Mouse (Mus musculus): ENCODE data around the gene Esp8. TPM values are rescaled to one million over a fixed set of nuclear protein-coding genes. Genes with fewer than 3 reads are reported as not detected.
"Not testable (repeated sequence)": the region's sequence is repeated elsewhere in the genome, so short reads cannot be mapped to it uniquely, and the experiment has no call there.

Gene Esp8
- not detected in 2 replicates for polyA plus RNA-seq (2015; fragmentation: Nextera tagmentation; extraction: Ambion mirVana)

DNA sequence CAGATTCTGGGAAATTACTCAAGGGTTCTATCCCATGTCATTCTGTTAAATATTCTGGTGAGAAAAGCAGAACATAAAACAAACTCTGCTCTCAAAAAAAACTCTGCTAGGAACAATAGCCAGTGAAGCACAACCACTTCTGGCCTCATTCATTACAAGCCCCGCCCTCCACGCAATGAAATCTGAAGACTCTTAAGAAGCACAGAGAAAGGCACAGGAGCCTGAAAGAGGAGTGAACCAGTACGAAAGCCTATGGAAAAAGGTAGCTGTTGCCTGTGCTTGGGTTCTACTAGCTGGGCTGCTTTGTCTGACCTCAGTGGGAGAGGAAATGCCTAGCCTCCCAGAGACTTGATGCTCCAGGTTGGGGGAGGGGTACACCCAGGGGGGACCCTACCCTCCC is at the start of gene Esp8:
Gene Esp8, plus strand, starts transcription at position 205 of the 400 bp plus-strand sequence.
- H3K27ac ChIP-seq, result no peak within 1 kb of the TSS
- H3K36me3 ChIP-seq, result no peaks in the 10 kb centered on the region
- H3K4me1 ChIP-seq (replicated peaks), result no peaks in the 10 kb centered on the region
- ATAC-seq, result no peak
- no peak within 1 kb of the TSS for H3K4me2 ChIP-seq (replicated peaks)
- no peaks in the 10 kb centered on the region for H3K9me3 ChIP-seq
- no peaks in the 10 kb centered on the region for H3K27me3 ChIP-seq (replicated peaks)
- H3K9ac ChIP-seq, result no peak within 1 kb of the TSS
- H3K4me3 ChIP-seq (replicated peaks), result no peak within 1 kb of the TSS
- 67% methylated on average over 3 of the region's 3 CpGs for WGBS

DNA sequence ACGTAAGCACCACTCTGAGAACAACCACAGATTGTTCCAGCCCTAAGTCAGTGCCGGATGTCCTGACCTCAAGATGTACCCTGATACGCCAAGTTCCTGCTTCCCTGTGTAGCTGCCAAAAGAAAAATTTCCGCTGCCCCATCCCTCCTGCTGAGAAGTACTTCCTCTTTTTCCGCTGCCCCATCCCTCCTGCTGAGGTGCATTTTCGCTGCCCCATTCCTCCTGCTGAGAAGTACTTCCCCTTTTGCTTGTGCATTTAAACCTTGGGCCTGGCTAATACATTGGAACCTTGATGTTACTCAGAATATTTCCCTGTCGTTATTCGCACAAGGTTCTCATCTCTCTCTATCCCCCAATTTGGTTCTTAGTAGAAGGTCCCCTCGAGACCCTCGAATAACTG is 36.3 kb upstream of the Esp8 start:
- WGBS, result 83% methylated on average over 10 of the region's 10 CpGs

DNA sequence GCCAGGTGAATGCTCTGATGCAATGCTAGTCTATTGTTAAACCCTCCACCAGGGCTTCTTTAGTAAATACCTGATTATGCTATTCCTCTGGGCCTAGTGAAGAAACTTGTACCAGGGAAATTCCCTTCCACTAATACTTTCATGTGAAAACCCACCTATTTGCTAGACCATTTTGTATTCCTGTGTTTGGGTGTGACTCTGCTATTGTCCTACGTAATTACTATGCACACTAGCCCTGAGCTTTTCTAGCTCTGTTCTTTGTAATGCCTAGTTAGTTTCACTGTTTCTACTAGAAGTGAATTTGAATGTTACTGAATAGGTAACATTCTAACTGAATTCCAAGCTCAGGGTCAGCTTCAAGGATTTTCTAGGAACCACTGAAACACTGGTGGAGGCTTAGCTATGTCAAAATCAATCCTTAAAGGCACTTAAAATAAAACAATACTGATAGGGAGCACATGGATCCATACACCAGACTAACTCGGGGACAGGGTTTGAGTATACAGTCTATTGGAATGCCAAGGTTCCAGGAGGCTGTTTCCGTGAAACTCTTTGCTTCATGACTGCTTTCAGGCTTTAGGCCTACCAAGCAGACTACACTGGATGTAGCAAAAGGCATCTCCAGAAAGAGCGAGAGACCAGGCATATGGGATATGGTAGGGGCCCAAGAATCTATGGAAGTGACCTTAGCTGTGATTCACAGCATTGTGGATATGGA is 24.2 kb upstream of the Esp8 start:
- not testable (repeated sequence) for H3K27ac ChIP-seq; H3K9ac ChIP-seq; ATAC-seq; H3K4me2 ChIP-seq (replicated peaks); H3K36me3 ChIP-seq; H3K27me3 ChIP-seq (replicated peaks); H3K9me3 ChIP-seq; H3K4me3 ChIP-seq (replicated peaks); H3K4me1 ChIP-seq (replicated peaks)
- 90% methylated on average over 4 of the region's 4 CpGs for WGBS

More for the DNA sequence above, 36.3 kb upstream of the Esp8 start:
- H3K4me3 ChIP-seq (replicated peaks); H3K27ac ChIP-seq; H3K9me3 ChIP-seq; H3K27me3 ChIP-seq (replicated peaks); H3K36me3 ChIP-seq; ATAC-seq; H3K4me1 ChIP-seq (replicated peaks); H3K9ac ChIP-seq; H3K4me2 ChIP-seq (replicated peaks): not testable (repeated sequence)

DNA sequence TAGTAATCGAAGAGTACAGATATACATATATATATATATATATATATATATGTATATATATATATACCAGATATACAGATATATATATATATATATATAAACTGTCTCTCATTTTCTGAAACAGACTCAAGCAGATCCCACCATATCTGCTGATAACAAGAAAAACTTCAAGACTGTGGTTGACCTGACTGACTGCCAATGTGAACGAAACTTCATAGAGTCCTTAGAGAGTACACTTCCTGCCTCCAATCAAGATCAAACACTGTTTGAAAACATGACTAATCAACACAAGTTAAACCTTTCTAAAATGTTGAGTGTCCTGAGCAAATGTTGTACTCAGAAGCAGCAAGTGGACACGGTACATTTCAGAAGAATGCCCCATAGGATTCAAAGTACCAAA is 10.0 kb downstream of the Esp8 start:
- Histone ChIP-seq H3K4me3 (replicated peaks) (no peak overlapping the region), H3K4me2 (replicated peaks) (no peak overlapping the region), H3K9me3 (no peaks in the 10 kb centered on the region), H3K36me3 (no peaks in the 10 kb centered on the region), H3K27me3 (replicated peaks) (no peaks in the 10 kb centered on the region), H3K9ac (no peak overlapping the region), H3K27ac (no peak overlapping the region), H3K4me1 (replicated peaks) (no peaks in the 10 kb centered on the region)
- ATAC-seq, result no peak
- WGBS, result 74% methylated on average over 3 of the region's 3 CpGs

DNA sequence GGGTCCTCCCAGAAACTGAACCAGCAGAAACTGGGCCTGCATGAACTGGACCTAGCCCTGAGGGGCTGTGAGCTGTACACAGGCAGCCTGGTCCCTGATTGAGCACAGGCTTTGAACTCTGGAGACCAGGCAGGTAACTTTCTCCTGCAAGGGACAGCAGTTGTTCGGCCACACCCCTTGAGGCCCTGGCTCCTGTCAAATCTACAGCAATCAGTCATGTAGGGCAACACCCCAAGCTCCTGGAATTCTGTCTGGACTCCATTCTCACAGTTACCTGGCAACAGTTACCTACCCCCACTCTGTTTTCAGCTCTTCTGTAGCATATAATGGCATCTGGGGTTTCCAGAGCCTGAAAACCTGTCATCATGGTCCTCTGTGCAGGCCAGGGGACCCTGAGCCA is 11.3 kb downstream of the Esp8 start:
- 50% methylated on average over 1 of the region's 1 CpGs for WGBS
- Histone ChIP-seq H3K27me3 (replicated peaks) (no peaks in the 10 kb centered on the region), H3K9ac (no peak overlapping the region), H3K9me3 (no peaks in the 10 kb centered on the region), H3K4me3 (replicated peaks) (no peak overlapping the region), H3K27ac (no peak overlapping the region), H3K4me2 (replicated peaks) (no peak overlapping the region), H3K4me1 (replicated peaks) (no peaks in the 10 kb centered on the region), H3K36me3 (no peaks in the 10 kb centered on the region)
- no peak for ATAC-seq

DNA sequence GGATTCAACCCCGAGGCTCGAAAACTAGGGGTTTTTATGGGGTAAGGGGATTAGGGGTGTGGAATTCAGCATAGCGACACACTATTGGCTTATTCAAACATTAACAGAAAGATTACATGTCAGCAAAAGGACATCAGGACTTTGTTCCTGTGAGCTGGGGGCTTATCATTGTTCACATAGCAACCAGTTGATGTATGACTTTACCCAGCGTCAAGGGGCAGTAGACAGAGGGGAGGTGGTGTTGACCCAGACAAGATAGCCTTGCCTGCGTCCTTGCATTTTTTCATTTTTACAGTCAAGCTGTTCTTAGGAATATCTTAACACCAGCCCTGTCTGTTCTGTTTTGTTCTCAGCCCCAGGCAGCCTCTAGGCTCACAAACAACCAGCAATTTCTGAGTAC is 27.2 kb downstream of the Esp8 start:
- not testable (repeated sequence) for H3K4me2 ChIP-seq (replicated peaks); H3K4me3 ChIP-seq (replicated peaks); H3K4me1 ChIP-seq (replicated peaks); H3K9me3 ChIP-seq; H3K27me3 ChIP-seq (replicated peaks); H3K36me3 ChIP-seq; H3K9ac ChIP-seq; H3K27ac ChIP-seq
- peak; percentile 53 for ATAC-seq
- 39% methylated on average over 5 of the region's 5 CpGs for WGBS

DNA sequence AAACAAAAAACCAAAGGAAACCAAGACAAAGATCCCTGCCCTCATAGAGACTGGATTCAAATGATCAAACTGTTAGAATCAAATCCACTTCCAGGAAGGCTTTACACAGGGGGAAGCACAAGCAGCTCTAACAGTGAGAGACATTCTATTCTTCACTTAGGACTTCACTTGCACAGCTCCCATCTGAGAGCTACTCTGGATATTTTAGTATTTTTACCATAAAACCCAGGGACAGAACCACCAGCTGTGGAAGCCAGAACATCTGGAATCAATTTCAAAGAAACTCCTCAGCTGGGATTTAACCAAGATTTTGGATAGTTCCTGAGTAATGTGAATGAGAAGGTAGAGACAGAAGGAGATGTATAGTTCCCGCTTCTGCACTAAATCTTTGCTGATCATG is 33.6 kb downstream of the Esp8 start:
- ATAC-seq, result no peak
- Histone ChIP-seq H3K36me3 (no peaks in the 10 kb centered on the region), H3K9ac (no peak overlapping the region), H3K9me3 (no peaks in the 10 kb centered on the region), H3K27ac (no peak overlapping the region), H3K4me2 (replicated peaks) (no peak overlapping the region), H3K27me3 (replicated peaks) (no peaks in the 10 kb centered on the region), H3K4me1 (replicated peaks) (no peaks in the 10 kb centered on the region), H3K4me3 (replicated peaks) (no peak overlapping the region)
- 81% methylated on average over 1 of the region's 1 CpGs for WGBS

DNA sequence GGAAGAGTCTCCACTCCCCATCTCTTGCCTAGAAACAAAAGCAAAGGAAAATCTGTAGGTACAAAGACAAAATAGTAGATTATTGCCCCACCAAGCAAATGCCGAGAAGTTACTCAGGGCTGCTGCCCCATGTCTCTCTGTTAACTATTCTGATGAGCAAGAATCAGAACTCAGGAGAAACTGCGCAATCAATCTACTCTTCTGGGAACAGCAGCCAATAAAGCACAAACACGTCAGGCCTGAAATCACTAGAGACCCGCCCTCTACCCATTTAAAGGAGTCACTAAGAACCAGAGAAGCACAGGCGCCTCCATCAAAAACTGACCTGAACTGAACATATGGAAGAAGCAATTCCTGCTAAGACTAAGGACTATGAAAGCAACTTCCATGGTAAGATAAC is 41.4 kb downstream of the Esp8 start, which contains the start of gene Esp6:
Gene Esp6, plus strand, starts transcription at position 301 of the 400 bp plus-strand sequence.
- 84% methylated on average over 5 of the region's 5 CpGs for WGBS
- no peak for ATAC-seq

More for the DNA sequence above, 41.4 kb downstream of the Esp8 start, which contains the start of gene Esp6:
- Histone ChIP-seq H3K27ac (no peak within 1 kb of the TSS), H3K4me3 (replicated peaks) (no peak within 1 kb of the TSS), H3K4me2 (replicated peaks) (no peak within 1 kb of the TSS), H3K36me3 (no peaks in the 10 kb centered on the region), H3K4me1 (replicated peaks) (no peaks in the 10 kb centered on the region), H3K27me3 (replicated peaks) (no peaks in the 10 kb centered on the region), H3K9me3 (no peaks in the 10 kb centered on the region), H3K9ac (no peak within 1 kb of the TSS)

Other genes with a start within 250 kb of the Esp8 start
- gene Crisp1, start 200.8 kb upstream of the Esp8 start, polyA plus RNA-seq (2015; fragmentation: Nextera tagmentation; extraction: Ambion mirVana), result not detected in 2 replicates
- gene Esp6, start 41.5 kb downstream of the Esp8 start, polyA plus RNA-seq (2015; fragmentation: Nextera tagmentation; extraction: Ambion mirVana), result not detected in 2 replicates
- not detected in 2 replicates for gene Esp4, start 78.6 kb downstream of the Esp8 start, polyA plus RNA-seq (2015; fragmentation: Nextera tagmentation; extraction: Ambion mirVana)
- gene Esp3, start 112.1 kb downstream of the Esp8 start, polyA plus RNA-seq (2015; fragmentation: Nextera tagmentation; extraction: Ambion mirVana), result not detected in 2 replicates
- gene Esp1, start 207.1 kb downstream of the Esp8 start, polyA plus RNA-seq (2015; fragmentation: Nextera tagmentation; extraction: Ambion mirVana), result not detected in 2 replicates